11 mouse cellular contexts compared by ENCODE assay signal in genomic region chr12:84674666-84675526, GRCm38 (mm10). TPM values are rescaled to one million over a fixed set of nuclear protein-coding genes. Genes with fewer than 3 reads are reported as not detected.
DNase-seq lines count a peak whose midpoint lies in the region; ATAC-seq lines count a peak whose summit lies in the region.
"Had no signal": no experiment of that assay in that cellular context is flagged by ENCODE, and none has a peak within 500 bp of the region (broad histone marks: within the 10 kb centered on the region; RNA-seq: fewer than 3 reads in every experiment).

No protein-coding gene starts in this region.

- H3K9ac ChIP-seq in liver, embryonic 16.5 days (ENCODE audit: low read depth, low read length): no peak overlapping the region
- no peak overlapping the region for H3K9ac ChIP-seq in liver, embryonic 12.5 days
- no peak overlapping the region for H3K9ac ChIP-seq in forebrain, embryonic 13.5 days
- H3K9ac ChIP-seq: embryonic facial prominence, embryonic 13.5 days; heart, embryonic 12.5 days had no signal

- H3K36me3 ChIP-seq in liver, embryonic 16.5 days (ENCODE audit: control insufficient read depth, insufficient read depth): no peaks in the 10 kb centered on the region
- H3K36me3 ChIP-seq in liver, embryonic 12.5 days: no peaks in the 10 kb centered on the region
- H3K36me3 ChIP-seq in macrophage (ENCODE audit: inconsistent target): no peaks in the 10 kb centered on the region
- H3K36me3 ChIP-seq in forebrain, embryonic 13.5 days (ENCODE audit: poor library complexity, severe bottlenecking): no peaks in the 10 kb centered on the region
- H3K36me3 ChIP-seq: embryonic facial prominence, embryonic 13.5 days; heart, embryonic 12.5 days had no signal

- no peaks in the 10 kb centered on the region for H3K4me1 ChIP-seq in liver, embryonic 16.5 days (ENCODE audit: control insufficient read depth, low read depth, low read length)
- H3K4me1 ChIP-seq in liver, embryonic 12.5 days: no peaks in the 10 kb centered on the region
- H3K4me1 ChIP-seq in forebrain, embryonic 13.5 days: no peaks in the 10 kb centered on the region

- H3K9me3 ChIP-seq in liver, embryonic 16.5 days (replicated peaks; ENCODE audit: control insufficient read depth, low read length): no peaks in the 10 kb centered on the region
- H3K9me3 ChIP-seq in liver, embryonic 12.5 days (replicated peaks): no peaks in the 10 kb centered on the region
- H3K9me3 ChIP-seq in forebrain, embryonic 13.5 days (replicated peaks): no peaks in the 10 kb centered on the region
- H3K9me3 ChIP-seq: embryonic facial prominence, embryonic 13.5 days had no signal

- no peaks in the 10 kb centered on the region for H3K27me3 ChIP-seq in liver, embryonic 16.5 days (ENCODE audit: control insufficient read depth, insufficient read depth, low read depth, low read length)
- H3K27me3 ChIP-seq in liver, embryonic 12.5 days (replicated peaks): peaks cover 39% of the 10 kb centered on the region
- H3K27me3 ChIP-seq in forebrain, embryonic 13.5 days: no peaks in the 10 kb centered on the region

- WGBS in liver, embryonic 16.5 days (ENCODE audit: insufficient replicate concordance): 31% methylated on average over 14 of the region's 14 CpGs
- WGBS in liver, embryonic 12.5 days (ENCODE audit: insufficient replicate concordance): 46% methylated on average over 14 of the region's 14 CpGs
- 25% methylated on average over 14 of the region's 14 CpGs for WGBS in macrophage (ENCODE audit: missing documents)
- WGBS in forebrain, embryonic 13.5 days: 53% methylated on average over 14 of the region's 14 CpGs

- H3K79me2 ChIP-seq in macrophage (ENCODE audit: inconsistent target): no peaks in the 10 kb centered on the region

- H3K4me2 ChIP-seq in liver, embryonic 16.5 days (ENCODE audit: low read depth, low read length): peak overlapping the region; percentile 2; the same call in 1 of the 2 replicates
- H3K4me2 ChIP-seq in liver, embryonic 12.5 days: no peak overlapping the region
- no peak overlapping the region for H3K4me2 ChIP-seq in forebrain, embryonic 13.5 days
- H3K4me2 ChIP-seq: embryonic facial prominence, embryonic 13.5 days; heart, embryonic 12.5 days had no signal

- no peak for ATAC-seq in liver, embryonic 16.5 days (ENCODE audit: low read depth)
- no peak for ATAC-seq in liver, embryonic 12.5 days
- ATAC-seq in megakaryocyte-erythroid progenitor cell, adult 5-6 weeks (replicated peaks; ENCODE audit: low FRiP score, low TSS enrichment, poor library complexity, severe bottlenecking): no peak
- ATAC-seq in forebrain, embryonic 13.5 days: no peak

- no peak overlapping the region for H3K4me3 ChIP-seq in liver, embryonic 16.5 days (ENCODE audit: low read depth, low read length)
- H3K4me3 ChIP-seq in liver, embryonic 12.5 days: no peak overlapping the region
- peak overlapping the region; percentile 13 for H3K4me3 ChIP-seq in macrophage (ENCODE audit: inconsistent target)
- no peak overlapping the region for H3K4me3 ChIP-seq in forebrain, embryonic 13.5 days
- H3K4me3 ChIP-seq: embryonic facial prominence, embryonic 13.5 days; heart, embryonic 12.5 days had no signal

- peak overlapping the region; percentile 12; the same call in 1 of the 2 replicates for H3K27ac ChIP-seq in liver, embryonic 16.5 days (ENCODE audit: low read length)
- no peak overlapping the region for H3K27ac ChIP-seq in liver, embryonic 12.5 days
- peak overlapping the region; percentile 41 for H3K27ac ChIP-seq in macrophage
- H3K27ac ChIP-seq in forebrain, embryonic 13.5 days: no peak overlapping the region
- H3K27ac ChIP-seq: embryonic facial prominence, embryonic 13.5 days had no signal

- DNase-seq in Muller cell, postnatal 12 days (ENCODE audit: inconsistent ontology term): peak; percentile 2
- peak; percentile 34 to 69 for DNase-seq in spleen, postnatal 4 days (ENCODE audit: low spot score in 2 of 2)
- no peak for DNase-seq in adrenal gland, postnatal 25 days

RNA-seq across cellular contexts. Expression of gene Syndig1l, which starts 23.7 kb away (rescaled TPM):
- 0.08 and 0.09 TPM in 2 replicates for polyA plus RNA-seq in liver, embryonic 16.5 days (2015; fragmentation: Nextera tagmentation; extraction: Ambion mirVana)
- polyA plus RNA-seq in liver, embryonic 12.5 days (2016; fragmentation: Nextera tagmentation; extraction: Ambion mirVana): not detected in 2 replicates
- total RNA-seq in macrophage (2018; cell fraction: chromatin; rRNA removed): not detected
- total RNA-seq in macrophage (2018; cell fraction: cytosol; rRNA removed): under 1 TPM in 9 of 26 experiments, not detected in 17; 0.03 to 0.19 (median 0.09) TPM
- not detected for total RNA-seq in macrophage (2018; cell fraction: nucleus; rRNA removed)
- polyA plus RNA-seq in macrophage (2018): 0.09 to 0.12 TPM in 2 of 3 replicates, not detected in the other
- not detected in 2 replicates for total RNA-seq in megakaryocyte-erythroid progenitor cell, adult 5-6 weeks (2014; fragmentation: Nextera tagmentation)
- total RNA-seq in megakaryocyte-erythroid progenitor cell, adult 5-6 weeks (2017): not detected in 2 replicates
- not detected in 2 replicates for total RNA-seq in adrenal gland, postnatal 25 days (2021)
- 0.72 and 1.4 TPM in 2 replicates for polyA plus RNA-seq in forebrain, embryonic 13.5 days (2015; fragmentation: Nextera tagmentation; extraction: Ambion mirVana)
- polyA plus RNA-seq: embryonic facial prominence, embryonic 13.5 days; heart, embryonic 12.5 days; limb, embryonic 11.5 days had no signal

RNA-seq across cellular contexts. Expression of gene Vrtn, which starts 34.1 kb away (rescaled TPM):
- polyA plus RNA-seq in liver, embryonic 16.5 days (2015; fragmentation: Nextera tagmentation; extraction: Ambion mirVana): not detected in 2 replicates
- not detected in 2 replicates for polyA plus RNA-seq in liver, embryonic 12.5 days (2016; fragmentation: Nextera tagmentation; extraction: Ambion mirVana)
- total RNA-seq in macrophage (2018; cell fraction: chromatin; rRNA removed): not detected
- total RNA-seq in macrophage (2018; cell fraction: cytosol; rRNA removed): not detected
- total RNA-seq in macrophage (2018; cell fraction: nucleus; rRNA removed): not detected
- polyA plus RNA-seq in macrophage (2018): not detected in 3 replicates
- not detected in 2 replicates for total RNA-seq in megakaryocyte-erythroid progenitor cell, adult 5-6 weeks (2014; fragmentation: Nextera tagmentation)
- not detected in 2 replicates for total RNA-seq in megakaryocyte-erythroid progenitor cell, adult 5-6 weeks (2017)
- total RNA-seq in adrenal gland, postnatal 25 days (2021): not detected in 2 replicates
- not detected in 2 replicates for polyA plus RNA-seq in forebrain, embryonic 13.5 days (2015; fragmentation: Nextera tagmentation; extraction: Ambion mirVana)
- polyA plus RNA-seq: embryonic facial prominence, embryonic 13.5 days; heart, embryonic 12.5 days; limb, embryonic 11.5 days had no signal

RNA-seq across cellular contexts. Expression of gene Abcd4, which starts 57.7 kb away (rescaled TPM):
- 4.0 and 4.6 TPM in 2 replicates for polyA plus RNA-seq in liver, embryonic 16.5 days (2015; fragmentation: Nextera tagmentation; extraction: Ambion mirVana)
- polyA plus RNA-seq in liver, embryonic 12.5 days (2016; fragmentation: Nextera tagmentation; extraction: Ambion mirVana): 5.6 and 5.9 TPM in 2 replicates
- total RNA-seq in macrophage (2018; cell fraction: chromatin; rRNA removed): 10 to 100 TPM in 24 of 26 experiments, 1 to 10 TPM in 2; 8.1 to 53.4 (median 25.2) TPM
- 10 to 100 TPM in 1 of 26 experiments, 1 to 10 TPM in 25; 3.9 to 11.0 (median 7.5) TPM for total RNA-seq in macrophage (2018; cell fraction: cytosol; rRNA removed)
- 10 to 100 TPM in 19 of 26 experiments, 1 to 10 TPM in 7; 4.6 to 32.0 (median 14.8) TPM for total RNA-seq in macrophage (2018; cell fraction: nucleus; rRNA removed)
- 5.1 to 7.7 TPM (median 7.7 TPM) in 3 replicates for polyA plus RNA-seq in macrophage (2018)
- total RNA-seq in megakaryocyte-erythroid progenitor cell, adult 5-6 weeks (2014; fragmentation: Nextera tagmentation): 6.9 and 9.9 TPM in 2 replicates
- 4.5 and 6.0 TPM in 2 replicates for total RNA-seq in megakaryocyte-erythroid progenitor cell, adult 5-6 weeks (2017)
- 18.1 and 21.0 TPM in 2 replicates for total RNA-seq in adrenal gland, postnatal 25 days (2021)
- polyA plus RNA-seq in forebrain, embryonic 13.5 days (2015; fragmentation: Nextera tagmentation; extraction: Ambion mirVana): 13.9 and 14.7 TPM in 2 replicates

Comparison
In these comparisons a context has a peak if more than half of its experiments do, and no peak if none do; other contexts are left out.
1. H3K27ac ChIP-seq: peak in liver, embryonic 16.5 days (single experiment) and macrophage (single experiment); none in liver, embryonic 12.5 days (single experiment) and forebrain, embryonic 13.5 days (single experiment).